Mouse (Mus musculus) heart, adult 2 months (tissue): ENCODE data around the gene Hic1.

Experiments used
- CTCF ChIP-seq: fragments of 200-600 bp; IDR thresholded peaks from 2 replicates; pipeline ENCODE4 v1.8.1; 2022; ENCODE audit warnings: antibody characterized with exemption, mild to moderate bottlenecking, moderate library complexity
- EP300 ChIP-seq: fragments of 200-500 bp; IDR thresholded peaks from 2 replicates; pipeline ENCODE4 v1.6.1; 2011; ENCODE audit warnings: low read depth, low read length, control low read depth; ENCODE audit not compliant: insufficient read depth
- POLR2A ChIP-seq: fragments of 200-500 bp; IDR thresholded peaks from 2 replicates; pipeline ENCODE4 v1.6.1; 2011; ENCODE audit warnings: mild to moderate bottlenecking, low read depth, low read length, control low read depth; ENCODE audit not compliant: insufficient read depth

- TF ChIP-seq CTCF (no peak), POLR2A (no peak), EP300 (no peak)
Observed at GRCm38 (mm10) chr11:75183917-75184570, 14.7 kb upstream of the Hic1 start.
